Mouse (Mus musculus) lung, postnatal 0 days (tissue): ENCODE results near the gene Olfr715.

Experiments used
- CTCF ChIP-seq: IDR thresholded peaks from 2 replicates; pipeline ENCODE4 v1.5.1; 2016; ENCODE audit warnings: antibody characterized with exemption, mild to moderate bottlenecking
- EP300 ChIP-seq: IDR thresholded peaks from 2 replicates; pipeline ENCODE4 v1.6.1; 2016; ENCODE audit warnings: antibody characterized with exemption, mild to moderate bottlenecking, control low read depth

- TF ChIP-seq CTCF (no peak), EP300 (no peak)
Observed at GRCm38 (mm10) chr7:107166690-107167089, 35.8 kb upstream of the Olfr715 start, which contains the start of gene Nlrp14.
